Mouse (Mus musculus) urinary bladder, adult 2 months (tissue): Measurements from ENCODE around the gene Bcl6b. TPM values are rescaled to one million over a fixed set of nuclear protein-coding genes. Genes with fewer than 3 reads are reported as not detected.

Source experiments
- DNase-seq: peaks from one replicate; pipeline ENCODE4 v3.0.0; 2022; ENCODE audit warnings: low spot score
- polyA plus RNA-seq: library from polyadenylated mRNA; depleted of rRNA; stranded (reverse); fragments of >200 nt; gene quantifications from 2 replicates; pipeline ENCODE4 v1.2.3, GENCODE M21; 2012; rRNA removed

The Bcl6b gene
- polyA plus RNA-seq, result 4.0 and 4.1 TPM in 2 replicates

- DNase-seq, result no peak
Observed at GRCm38 (mm10) chr11:70229260-70230010, at the start of gene Bcl6b. Bcl6b (minus strand) TSS chr11:70229798.

DNA sequence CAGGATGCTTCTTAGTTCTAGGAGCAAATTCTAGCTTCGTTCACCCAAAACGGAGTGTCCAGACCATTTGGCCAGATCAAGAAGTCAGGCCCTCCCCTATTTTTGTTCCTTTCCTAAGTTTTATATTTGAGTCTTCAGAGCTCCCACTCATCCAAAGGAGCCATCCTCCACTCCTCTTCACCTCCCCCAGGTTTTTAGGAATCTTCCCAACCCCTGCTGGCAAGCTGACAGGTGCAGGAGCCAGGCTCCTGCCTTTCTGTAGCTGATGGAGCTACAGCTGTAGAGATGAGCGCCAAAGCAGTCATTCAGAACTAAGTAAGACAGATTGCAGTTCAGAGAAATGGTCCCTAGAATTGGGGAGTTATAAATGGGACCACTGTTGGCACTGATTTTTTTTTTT, 49.4 kb upstream of the Bcl6b start:
- DNase-seq, result no peak

- no peak for DNase-seq
Observed at GRCm38 (mm10) chr11:70271641-70272040, 42.0 kb upstream of the Bcl6b start.

DNA sequence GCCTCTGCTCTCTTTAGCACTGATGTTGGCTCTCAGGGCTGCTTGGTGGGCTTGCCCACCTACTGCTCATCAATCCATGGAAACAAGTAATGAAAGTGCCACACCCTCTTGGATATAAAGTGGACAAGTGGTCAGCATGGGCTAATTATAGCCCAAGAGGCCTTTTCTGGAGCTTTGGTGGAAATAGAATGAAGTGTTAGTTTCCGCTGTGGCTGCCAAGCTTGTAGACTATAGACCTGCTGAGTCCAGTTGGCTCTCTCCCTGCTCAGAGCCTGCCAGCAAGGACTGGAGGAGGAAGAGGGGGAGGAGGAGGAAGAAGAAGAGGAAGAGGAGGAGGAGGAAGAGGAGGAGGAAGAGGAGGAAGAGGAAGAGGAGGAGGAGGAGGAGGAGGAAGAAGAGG, 36.8 kb upstream of the Bcl6b start:
- no peak for DNase-seq

DNA sequence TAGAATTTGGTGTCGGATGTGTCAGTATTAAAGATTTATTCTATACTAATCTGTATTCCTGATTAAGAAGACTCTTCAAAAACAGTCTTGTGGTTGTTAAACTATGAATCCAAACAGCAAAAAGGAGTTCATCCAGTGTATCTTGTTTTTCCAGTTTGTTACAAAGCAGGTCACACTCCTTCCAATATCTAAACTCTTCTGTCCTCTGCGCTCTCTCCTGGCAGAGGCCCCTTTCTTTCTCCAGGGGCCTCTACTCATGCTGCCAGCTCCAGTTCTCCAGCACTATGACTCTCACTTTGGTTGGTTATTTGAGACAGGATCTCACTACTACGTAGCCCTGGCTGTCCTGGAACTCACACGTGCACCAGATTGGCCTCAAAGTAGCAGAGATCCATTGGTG, 36.2 kb upstream of the Bcl6b start:
- no peak for DNase-seq

- DNase-seq, result no peak
Observed at GRCm38 (mm10) chr11:70265252-70265651, 35.7 kb upstream of the Bcl6b start.

- no peak for DNase-seq
Observed at GRCm38 (mm10) chr11:70259035-70259434, 29.4 kb upstream of the Bcl6b start.

- DNase-seq, result peak; percentile 58
Observed at GRCm38 (mm10) chr11:70254931-70255531, 25.4 kb upstream of the Bcl6b start, which contains the start of gene Alox12. Alox12 (minus strand) TSS chr11:70255353.

- no peak for DNase-seq
Observed at GRCm38 (mm10) chr11:70254337-70254736, 24.7 kb upstream of the Bcl6b start.

- no peak for DNase-seq
Observed at GRCm38 (mm10) chr11:70251853-70252252, 22.3 kb upstream of the Bcl6b start.

- DNase-seq, result no peak
Observed at GRCm38 (mm10) chr11:70250150-70250549, 20.6 kb upstream of the Bcl6b start.

DNA sequence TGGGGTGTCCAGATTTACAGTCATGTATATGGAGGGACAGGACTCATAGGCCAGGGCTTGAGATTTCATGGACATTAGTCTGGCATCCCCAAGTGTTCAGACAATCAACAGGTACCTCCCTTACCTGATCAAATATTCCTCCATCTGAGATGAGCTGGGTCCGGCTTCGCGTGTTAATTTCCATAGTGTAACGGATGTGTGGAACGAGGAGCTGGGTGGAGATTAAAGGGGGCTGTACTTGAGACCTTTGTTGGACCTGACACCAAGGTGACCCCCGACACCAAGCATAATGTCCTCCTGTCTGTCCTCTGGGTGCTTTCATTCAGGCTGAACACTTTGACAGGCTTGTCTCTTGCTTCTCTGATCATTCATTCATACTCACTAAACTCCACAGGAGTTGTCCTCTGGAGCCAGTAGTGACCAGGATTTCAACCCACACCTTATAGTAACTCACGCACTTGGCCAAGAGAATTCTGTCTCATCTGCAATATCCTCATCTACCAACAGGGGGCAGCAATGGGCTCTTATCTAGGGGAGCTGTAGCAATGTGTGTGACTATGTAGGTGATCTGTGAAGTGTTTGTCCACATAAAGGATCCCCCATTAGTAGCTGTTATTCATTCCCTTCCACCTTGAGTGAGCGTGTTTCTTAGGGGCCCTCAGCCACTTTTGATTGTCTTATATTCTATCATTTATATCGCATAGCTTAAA, 17.7 kb upstream of the Bcl6b start:
- no peak for DNase-seq

GRCm38 (mm10) chr11:70242591-70242990, 13.0 kb upstream of the Bcl6b start:
- DNase-seq, result no peak

GRCm38 (mm10) chr11:70239541-70240279, 10.1 kb upstream of the Bcl6b start, which contains the start of the genes Gm21988 and Rnasek:
Gm21988 (minus strand) TSS chr11:70239830.
Rnasek (minus strand) TSS chr11:70239842.
- peak; percentile 73 for DNase-seq

GRCm38 (mm10) chr11:70238591-70239440, 9.2 kb upstream of the Bcl6b start:
- DNase-seq, result no peak

DNA sequence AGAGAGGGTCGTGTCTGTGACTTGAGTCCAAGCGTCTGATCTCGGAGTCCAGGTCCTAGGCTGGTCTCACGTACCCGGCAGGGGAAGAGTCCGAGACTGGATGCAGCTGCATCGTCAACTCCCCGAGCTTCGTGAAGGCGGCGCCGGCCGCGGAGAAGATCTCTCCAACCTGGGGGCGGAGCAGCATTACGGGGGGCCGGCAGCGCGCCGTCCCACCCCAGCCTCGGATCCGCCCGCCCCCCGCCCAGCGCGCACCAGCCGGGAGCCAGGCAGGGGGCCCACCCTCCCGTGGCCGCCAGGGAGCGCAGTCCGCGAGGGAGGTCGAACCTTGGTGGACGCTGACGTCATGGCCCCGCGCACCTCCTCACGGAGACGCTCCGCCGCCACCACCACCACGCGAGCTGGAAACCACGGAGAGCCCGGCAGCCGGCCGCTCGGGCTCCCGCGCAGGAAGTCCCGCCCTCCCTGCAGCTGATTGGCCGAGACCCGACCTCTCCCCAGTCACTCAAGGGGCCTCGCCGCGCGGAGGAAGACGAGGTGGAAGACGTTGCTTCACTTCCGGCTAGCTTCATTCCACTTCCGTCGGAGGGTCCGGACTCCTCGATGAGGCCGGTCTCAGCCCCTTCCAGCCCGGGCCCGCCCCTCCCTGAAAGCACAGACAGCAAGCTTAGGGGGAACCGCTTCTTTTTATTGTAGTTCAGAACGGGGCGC, 8.0 kb upstream of the Bcl6b start, which contains the start of gene 0610010K14Rik:
TSS of gene 0610010K14Rik (minus strand) at position 458 of the 711 bp plus-strand sequence.
- peak; percentile 97 for DNase-seq

DNA sequence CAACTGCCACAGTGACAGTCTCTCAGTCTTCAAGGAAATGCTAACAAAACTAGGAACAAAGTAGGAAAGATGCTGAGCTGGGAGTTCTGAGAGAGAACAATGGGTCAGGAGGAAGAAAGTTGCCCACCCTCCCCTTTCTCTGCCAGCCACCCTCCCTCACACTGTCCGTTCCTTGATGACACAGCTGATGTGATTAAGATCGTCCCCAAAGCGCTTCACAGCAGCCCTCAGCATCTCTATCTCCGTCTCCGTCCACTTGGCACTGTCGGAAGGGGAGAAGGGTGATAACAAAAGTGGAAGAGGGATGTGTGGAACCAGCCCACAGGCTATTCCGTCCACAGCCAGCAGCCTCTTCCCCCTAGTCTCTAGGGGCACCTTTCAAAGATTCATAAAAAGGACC, 7.1 kb upstream of the Bcl6b start:
- no peak for DNase-seq

GRCm38 (mm10) chr11:70235254-70235900, 5.8 kb upstream of the Bcl6b start:
- DNase-seq, result no peak

GRCm38 (mm10) chr11:70234497-70234896, 4.9 kb upstream of the Bcl6b start:
- no peak for DNase-seq

GRCm38 (mm10) chr11:70234037-70234436, 4.4 kb upstream of the Bcl6b start:
- DNase-seq, result no peak
